Mouse (Mus musculus): ENCODE measurements at regions not wholly inside any gene's neighbourhood (a gene's known extent, or its start where the extent isn't known, plus 50 kb on each side); places are given as distances from the start of the nearest gene placed in this dataset.

GRCm38 (mm10) chr10:118089879-118090278, 51.7 kb upstream of the Mdm1 start:
- ATAC-seq (replicated peaks; ENCODE audit: low FRiP score, poor library complexity, severe bottlenecking): no peak

GRCm38 (mm10) chr10:118091476-118091875, 50.1 kb upstream of the Mdm1 start:
- ATAC-seq (replicated peaks; ENCODE audit: low FRiP score, poor library complexity, severe bottlenecking): no peak
